In the genomic region with DNA sequence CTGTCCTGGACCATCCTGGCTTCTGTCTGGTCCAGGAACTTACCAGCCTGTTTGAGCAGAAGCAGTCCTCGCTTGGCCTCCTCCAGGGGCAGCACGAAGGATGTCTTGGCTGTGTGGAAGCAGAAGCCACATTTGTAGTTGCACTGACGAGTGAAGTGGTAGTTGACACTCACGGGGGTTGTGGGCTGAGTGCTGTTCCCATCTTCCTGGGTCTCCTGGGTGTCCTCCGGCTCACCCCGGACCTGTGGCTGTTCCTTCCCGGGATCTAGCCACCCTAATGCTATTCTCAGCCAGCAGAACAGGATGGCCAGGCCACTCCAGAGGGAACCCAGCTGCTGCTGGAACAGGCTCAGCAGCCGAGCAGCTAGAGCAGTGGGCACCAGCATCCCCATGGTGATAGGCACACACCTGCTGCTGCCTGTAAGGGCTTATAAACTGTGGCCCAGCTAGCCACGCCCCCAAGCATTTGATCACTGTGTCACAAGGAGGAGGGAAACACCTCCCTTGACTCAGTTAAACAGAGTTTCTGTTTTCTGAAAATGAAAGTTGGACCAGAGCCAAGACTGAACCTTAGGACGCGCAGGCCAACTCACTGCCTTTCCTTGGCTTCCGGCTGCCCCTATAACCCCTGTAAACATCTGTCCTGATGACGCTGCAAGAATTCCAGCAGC, we compare ENCODE assay signal across 8 mouse cellular contexts. TPM values are rescaled to one million over a fixed set of nuclear protein-coding genes. Genes with fewer than 3 reads are reported as not detected.
DNase-seq lines count a peak whose midpoint lies in the region; ATAC-seq lines count a peak whose summit lies in the region.

TSS of gene Rsad2 (minus strand) at position 425 of the 671 bp plus-strand sequence.

- H3K27me3 ChIP-seq in forebrain, embryonic 11.5 days (ENCODE audit: control insufficient read depth, insufficient read depth, low read length), result no peaks in the 10 kb centered on the region
- H3K27me3 ChIP-seq in megakaryocyte, embryonic 14.5 days (replicated peaks), result no peaks in the 10 kb centered on the region
- no peaks in the 10 kb centered on the region for H3K27me3 ChIP-seq in stomach, embryonic 14.5 days (ENCODE audit: control insufficient read depth, insufficient read depth, low read length)

- H3K9me3 ChIP-seq in forebrain, embryonic 11.5 days (ENCODE audit: control insufficient read depth, low read length), result no peaks in the 10 kb centered on the region
- no peaks in the 10 kb centered on the region for H3K9me3 ChIP-seq in megakaryocyte, embryonic 14.5 days
- H3K9me3 ChIP-seq in stomach, embryonic 14.5 days (ENCODE audit: control insufficient read depth, low read depth, low read length), result no peaks in the 10 kb centered on the region

- 0 out of 2 replicates have a peak, but pooled peaks cover 4% of the 10 kb centered on the region for H3K4me1 ChIP-seq in forebrain, embryonic 11.5 days (replicated peaks; ENCODE audit: control insufficient read depth, insufficient read depth, low read length)
- peaks cover 72% of the 10 kb centered on the region for H3K4me1 ChIP-seq in megakaryocyte, embryonic 14.5 days
- peaks cover 7% of the 10 kb centered on the region; the same call in 1 of the 2 replicates for H3K4me1 ChIP-seq in stomach, embryonic 14.5 days (ENCODE audit: control insufficient read depth, insufficient read depth, low read length)

- intact Hi-C loops in heart, postnatal 14 days (cut with DNase I), result no loop called here

- H3K4me3 ChIP-seq in forebrain, embryonic 11.5 days (ENCODE audit: low read depth, low read length), result no peak within 1 kb of the TSS
- peak within 1 kb of the TSS; percentile 89 for H3K4me3 ChIP-seq in megakaryocyte, embryonic 14.5 days (replicated peaks)
- no peak within 1 kb of the TSS for H3K4me3 ChIP-seq in stomach, embryonic 14.5 days (ENCODE audit: low read depth, low read length)

- 58% methylated on average over 13 of the region's 13 CpGs for WGBS in forebrain, embryonic 11.5 days
- WGBS in large intestine, adult 2 months, result 14% methylated on average over 13 of the region's 13 CpGs
- WGBS in stomach, embryonic 14.5 days, result 25% methylated on average over 13 of the region's 13 CpGs

- no peak for ATAC-seq in forebrain, embryonic 11.5 days (replicated peaks; ENCODE audit: low FRiP score)
- peak; percentile 84 for ATAC-seq in stomach, embryonic 14.5 days (ENCODE audit: insufficient number of reproducible peaks, insufficient read depth, low FRiP score, low read depth)

- no peak within 1 kb of the TSS for H3K4me2 ChIP-seq in forebrain, embryonic 11.5 days (ENCODE audit: low read depth, low read length, severe bottlenecking)
- peak within 1 kb of the TSS; percentile 15 for H3K4me2 ChIP-seq in stomach, embryonic 14.5 days (replicated peaks; ENCODE audit: low read depth, low read length)

- no peak within 1 kb of the TSS for H3K27ac ChIP-seq in forebrain, embryonic 11.5 days (ENCODE audit: low read depth, low read length)
- H3K27ac ChIP-seq in stomach, embryonic 14.5 days (ENCODE audit: low read length), result no peak within 1 kb of the TSS

- H3K9ac ChIP-seq in forebrain, embryonic 11.5 days (ENCODE audit: low read length), result no peak within 1 kb of the TSS
- H3K9ac ChIP-seq in stomach, embryonic 14.5 days (replicated peaks; ENCODE audit: low read depth, low read length), result no peak within 1 kb of the TSS

- peak; percentile 49 to 61 for DNase-seq in cerebellum, postnatal 10 days
- DNase-seq in cerebellum, adult 8-10 months, result no peak
- peak; percentile 59 to 62 for DNase-seq in adrenal gland, adult 18-20 months (ENCODE audit: low spot score in 2 of 2)
- DNase-seq in forebrain, embryonic 11.5 days (ENCODE audit: low spot score), result peak; percentile 56
- DNase-seq in heart, postnatal 14 days, result peak; percentile 50 to 51
- peak; percentile 95 for DNase-seq in large intestine, adult 2 months (ENCODE audit: low read depth, low spot score)

- no peaks in the 10 kb centered on the region for H3K36me3 ChIP-seq in forebrain, embryonic 11.5 days (ENCODE audit: control insufficient read depth, insufficient read depth, low read length)
- no peaks in the 10 kb centered on the region for H3K36me3 ChIP-seq in megakaryocyte, embryonic 14.5 days (replicated peaks; ENCODE audit: low read length)
- no peaks in the 10 kb centered on the region for H3K36me3 ChIP-seq in stomach, embryonic 14.5 days (ENCODE audit: control insufficient read depth, insufficient read depth, low read length)

RNA-seq across cellular contexts. Expression of gene Rsad2, which starts in this region (rescaled TPM):
- 10 to 100 TPM; 12.3 to 17.7 TPM for total RNA-seq in adrenal gland, adult 18-20 months (2021)
- 0.11 and 0.25 TPM in 2 replicates for polyA plus RNA-seq in forebrain, embryonic 11.5 days (2014; fragmentation: Nextera tagmentation; extraction: Ambion mirVana)
- 10 to 100 TPM; 22.8 to 23.9 TPM for total RNA-seq in heart, postnatal 14 days (2021)
- polyA plus RNA-seq in large intestine, adult 2 months (2012; rRNA removed), result 1.7 and 3.0 TPM in 2 replicates
- polyA plus RNA-seq in megakaryocyte, embryonic 14.5 days (2012; ENCODE audit: insufficient read depth, low replicate concordance), result 1.4 and 2.5 TPM in 2 replicates
- 0.25 and 0.27 TPM in 2 replicates for polyA plus RNA-seq in stomach, embryonic 14.5 days (2014; fragmentation: Nextera tagmentation; extraction: Ambion mirVana)

Comparison
In these comparisons a context has a peak if more than half of its experiments do, and no peak if none do; other contexts are left out.
1. Peak in DNase-seq in forebrain, embryonic 11.5 days; RNA of the gene not detected or under 1 TPM.
2. Peak in ATAC-seq and H3K4me2 ChIP-seq in stomach, embryonic 14.5 days; RNA of the gene not detected or under 1 TPM.